Mouse (Mus musculus): ENCODE data around the gene Brd7.

Brd7 gene

GRCm38 (mm10) chr8:88283243-88284115 lies 78.5 kb downstream of the Brd7 start:
- no peak for DNase-seq (ENCODE audit: low spot score in 2 of 2)

- peak; percentile 90 to 93 for DNase-seq (ENCODE audit: low spot score in 2 of 2)
Measured at GRCm38 (mm10) chr8:88282684-88283083, 79.3 kb downstream of the Brd7 start.

All from heart, adult 9 months (tissue).